Mouse (Mus musculus) liver, embryonic 11.5 days (tissue): ENCODE measurements around the gene Il17ra. TPM values are rescaled to one million over a fixed set of nuclear protein-coding genes. Genes with fewer than 3 reads are reported as not detected.

ENCODE experiments used
- ATAC-seq: fragments of 200-750 bp; cut with Nextera tagmentation; replicated peaks from 2 replicates; pipeline ENCODE4 v1.8.0; 2017; ENCODE audit warnings: moderate number of reproducible peaks, mild to moderate bottlenecking, moderate TSS enrichment, moderate library complexity; ENCODE audit not compliant: low FRiP score
- DNase-seq: peaks from one replicate; pipeline ENCODE4 v3.0.0-alpha.2; 2017; ENCODE audit warnings: low spot score
- H3K27ac ChIP-seq: fragments of 300-500 bp; sonication (generic); 2 replicates; pipeline ENCODE4 v1.5.1; 2014; ENCODE audit warnings: mild to moderate bottlenecking, low read depth, low read length, control low read depth
- H3K27me3 ChIP-seq: fragments of 300-500 bp; sonication (generic); replicated peaks from 2 replicates; pipeline ENCODE4 v1.6.1; 2014; ENCODE audit warnings: low read length, mixed read lengths; ENCODE audit not compliant: control insufficient read depth, insufficient read depth
- H3K36me3 ChIP-seq: fragments of 300-500 bp; sonication (generic); 2 replicates; pipeline ENCODE4 v1.6.1; 2014; ENCODE audit warnings: mild to moderate bottlenecking, low read length, moderate library complexity, mixed read lengths; ENCODE audit not compliant: control insufficient read depth, insufficient read depth
- H3K4me1 ChIP-seq: fragments of 300-500 bp; sonication (generic); replicated peaks from 2 replicates; pipeline ENCODE4 v1.6.1; 2014; ENCODE audit warnings: low read length, mixed read lengths; ENCODE audit not compliant: control insufficient read depth, insufficient read depth
- H3K4me2 ChIP-seq: fragments of 300-500 bp; sonication (generic); 2 replicates; pipeline ENCODE4 v1.6.1; 2014; ENCODE audit warnings: mild to moderate bottlenecking, control low read depth, moderate library complexity
- H3K4me3 ChIP-seq: fragments of 300-500 bp; sonication (generic); 2 replicates; pipeline ENCODE4 v1.5.1; 2014; ENCODE audit warnings: low read depth, low read length, control low read depth
- H3K9ac ChIP-seq: fragments of 300-500 bp; sonication (generic); 2 replicates; pipeline ENCODE4 v1.6.1; 2014; ENCODE audit warnings: low read depth, low read length, control low read depth
- H3K9me3 ChIP-seq: fragments of 300-500 bp; sonication (generic); 2 replicates; pipeline ENCODE4 v1.6.1; 2016; ENCODE audit warnings: low read length, inconsistent platforms, mixed read lengths; ENCODE audit not compliant: control insufficient read depth
- WGBS: fragments of 180-500 bp; shearing (Covaris S2); extraction: QIAGEN DNeasy Blood & Tissue Kit; methylation state at CpG from one replicate; pipeline ENCODE4 v1.1.7; 2014; 5-methylcytosine and 5-hydroxymethylcytosine counted together
- polyA plus RNA-seq: library from polyadenylated mRNA; unstranded; fragments of >200 nt; fragmentation: Nextera tagmentation; extraction: Ambion mirVana; gene quantifications from 2 replicates; pipeline ENCODE4 v1.2.1, GENCODE M21; 2014

Gene Il17ra
- polyA plus RNA-seq, 1 experiment from 2014 or later: 6.8 TPM

GRCm38 (mm10) chr6:120505531-120505930 is 42.5 kb downstream of the Il17ra start:
- ATAC-seq: no peak
- WGBS: 81% methylated on average over 4 of the region's 4 CpGs
- Histone ChIP-seq H3K4me3 (no peak overlapping the region), H3K36me3 (peaks cover 7% of the 10 kb centered on the region), H3K9ac (no peak overlapping the region), H3K4me1 (no peaks in the 10 kb centered on the region), H3K9me3 (no peaks in the 10 kb centered on the region), H3K4me2 (no peak overlapping the region), H3K27ac (no peak overlapping the region), H3K27me3 (no peaks in the 10 kb centered on the region)
- no peak for DNase-seq

- WGBS: 81% methylated on average over 4 of the region's 4 CpGs
- DNase-seq: no peak
- no peak for ATAC-seq
- no peaks in the 10 kb centered on the region for H3K4me1 ChIP-seq
- no peak overlapping the region for H3K27ac ChIP-seq
- H3K4me3 ChIP-seq: no peak overlapping the region
- peaks cover 8% of the 10 kb centered on the region for H3K36me3 ChIP-seq
- no peaks in the 10 kb centered on the region for H3K9me3 ChIP-seq
- no peak overlapping the region for H3K4me2 ChIP-seq
- H3K27me3 ChIP-seq: no peaks in the 10 kb centered on the region
- no peak overlapping the region for H3K9ac ChIP-seq
Observed at GRCm38 (mm10) chr6:120508645-120509044, 45.6 kb downstream of the Il17ra start.

GRCm38 (mm10) chr6:120509975-120510374 is 46.9 kb downstream of the Il17ra start:
- Histone ChIP-seq H3K9me3 (no peaks in the 10 kb centered on the region), H3K4me3 (no peak overlapping the region), H3K36me3 (peaks cover 11% of the 10 kb centered on the region), H3K27ac (no peak overlapping the region), H3K4me2 (no peak overlapping the region), H3K9ac (no peak overlapping the region), H3K27me3 (no peaks in the 10 kb centered on the region), H3K4me1 (no peaks in the 10 kb centered on the region)
- 83% methylated on average over 7 of the region's 7 CpGs for WGBS
- ATAC-seq (no peak), DNase-seq (no peak)

- no peak overlapping the region for H3K4me3 ChIP-seq
- DNase-seq (no peak), ATAC-seq (0 out of 2 replicates have a peak, but pooled peaks have one; percentile 53)
- no peaks in the 10 kb centered on the region for H3K9me3 ChIP-seq
- H3K4me2 ChIP-seq: no peak overlapping the region
- H3K27ac ChIP-seq: no peak overlapping the region
- H3K4me1 ChIP-seq: no peaks in the 10 kb centered on the region
- H3K36me3 ChIP-seq: peaks cover 11% of the 10 kb centered on the region
- H3K27me3 ChIP-seq: no peaks in the 10 kb centered on the region
- WGBS: 77% methylated on average over 8 of the region's 8 CpGs
- no peak overlapping the region for H3K9ac ChIP-seq
Observed at GRCm38 (mm10) chr6:120510425-120510824, 47.4 kb downstream of the Il17ra start.

- DNase-seq (no peak), ATAC-seq (no peak)
- H3K27ac ChIP-seq: no peak overlapping the region
- H3K27me3 ChIP-seq: no peaks in the 10 kb centered on the region
- H3K36me3 ChIP-seq: peaks cover 11% of the 10 kb centered on the region
- H3K4me2 ChIP-seq: no peak overlapping the region
- no peak overlapping the region for H3K9ac ChIP-seq
- peaks cover 6% of the 10 kb centered on the region for H3K4me1 ChIP-seq
- WGBS: 75% methylated on average over 6 of the region's 6 CpGs
- H3K9me3 ChIP-seq: no peaks in the 10 kb centered on the region
- no peak overlapping the region for H3K4me3 ChIP-seq
Observed at GRCm38 (mm10) chr6:120511212-120511611, 48.2 kb downstream of the Il17ra start.

- H3K9me3 ChIP-seq: no peaks in the 10 kb centered on the region
- H3K27ac ChIP-seq: peak overlapping the region; percentile 96
- H3K36me3 ChIP-seq: peaks cover 6% of the 10 kb centered on the region
- no peak overlapping the region for H3K4me3 ChIP-seq
- H3K27me3 ChIP-seq: no peaks in the 10 kb centered on the region
- DNase-seq: no peak
- WGBS: 46% methylated on average over 4 of the region's 4 CpGs
- H3K4me1 ChIP-seq: peaks cover 18% of the 10 kb centered on the region
- H3K9ac ChIP-seq: peak overlapping the region; percentile 65
- H3K4me2 ChIP-seq: peak overlapping the region; percentile 57
- ATAC-seq: peak; percentile 93
Observed at GRCm38 (mm10) chr6:120516422-120516821, 53.4 kb downstream of the Il17ra start.

- H3K4me2 ChIP-seq: peak overlapping the region; percentile 57
- peaks cover 8% of the 10 kb centered on the region for H3K36me3 ChIP-seq
- H3K27ac ChIP-seq: peak overlapping the region; percentile 96
- ATAC-seq: peak; percentile 60
- H3K27me3 ChIP-seq: no peaks in the 10 kb centered on the region
- no peak for DNase-seq
- no peak overlapping the region for H3K4me3 ChIP-seq
- no peaks in the 10 kb centered on the region for H3K9me3 ChIP-seq
- peak overlapping the region; percentile 65 for H3K9ac ChIP-seq
- 64% methylated on average over 6 of the region's 6 CpGs for WGBS
- peaks cover 18% of the 10 kb centered on the region for H3K4me1 ChIP-seq
Observed at GRCm38 (mm10) chr6:120516879-120517278, 53.8 kb downstream of the Il17ra start.

GRCm38 (mm10) chr6:120517311-120517710 is 54.3 kb downstream of the Il17ra start:
- H3K36me3 ChIP-seq: peaks cover 9% of the 10 kb centered on the region
- H3K4me2 ChIP-seq: no peak overlapping the region; the same call in 1 of the 2 replicates
- H3K4me3 ChIP-seq: no peak overlapping the region
- H3K27me3 ChIP-seq: no peaks in the 10 kb centered on the region
- ATAC-seq (no peak), DNase-seq (no peak)
- H3K9me3 ChIP-seq: no peaks in the 10 kb centered on the region
- WGBS: 79% methylated on average over 5 of the region's 5 CpGs
- peak overlapping the region; percentile 96 for H3K27ac ChIP-seq
- H3K9ac ChIP-seq: peak overlapping the region; percentile 65; the same call in 1 of the 2 replicates
- peaks cover 18% of the 10 kb centered on the region for H3K4me1 ChIP-seq

GRCm38 (mm10) chr6:120519647-120520046 is 56.6 kb downstream of the Il17ra start:
- Histone ChIP-seq H3K27ac (no peak overlapping the region), H3K36me3 (peaks cover 9% of the 10 kb centered on the region; the same call in 1 of the 2 replicates), H3K4me1 (peaks cover 18% of the 10 kb centered on the region), H3K4me3 (no peak overlapping the region), H3K4me2 (no peak overlapping the region), H3K9ac (no peak overlapping the region), H3K27me3 (no peaks in the 10 kb centered on the region), H3K9me3 (no peaks in the 10 kb centered on the region)
- ATAC-seq (no peak), DNase-seq (no peak)
- WGBS: 84% methylated on average over 5 of the region's 5 CpGs
